In the genomic region with DNA sequence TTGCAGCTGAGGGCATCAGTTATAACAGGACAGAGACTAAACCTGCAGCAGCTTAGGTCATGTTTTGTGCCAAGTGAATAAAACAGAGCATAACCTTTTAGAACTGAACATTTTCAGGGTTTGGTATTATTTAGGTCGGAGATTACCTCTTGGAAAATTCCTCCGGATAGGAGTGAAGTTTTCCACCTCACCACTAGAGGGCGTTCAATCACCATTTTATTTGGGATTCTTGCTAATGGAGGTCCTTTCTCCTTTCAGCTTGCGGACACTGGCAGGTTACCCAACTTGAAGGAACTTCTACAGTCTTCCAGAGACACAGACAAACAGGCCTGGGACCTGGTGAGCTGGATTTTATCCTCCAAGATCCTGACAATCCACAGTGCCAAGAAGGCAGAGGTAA, we compare ENCODE assay signal across 9 mouse cellular contexts. TPM values are rescaled to one million over a fixed set of nuclear protein-coding genes. Genes with fewer than 3 reads are reported as not detected.
A peak's percentile ranks its signal among the peaks of the same experiment; 100 is the strongest.
DNase-seq lines count a peak whose midpoint lies in the region.
"Had no signal": no experiment of that assay in that cellular context is flagged by ENCODE, and none has a peak within 500 bp of the region (broad histone marks: within the 10 kb centered on the region; RNA-seq: fewer than 3 reads in every experiment).

No protein-coding gene starts in this region.

- peak; percentile 46 to 73 for DNase-seq in heart, postnatal 10 days
- no peak for DNase-seq in heart, adult 9 months (ENCODE audit: low spot score in 2 of 2)
- peak; percentile 57 for DNase-seq in ovary, postnatal 14 days (ENCODE audit: low spot score)
- DNase-seq in ovary, postnatal 36 days (ENCODE audit: low spot score), result no peak
- peak; percentile 29 for DNase-seq in c-Kit-positive CD71-positive TER-119-negative erythroid progenitor cells, embryonic 14.5 days (ENCODE audit: low read depth)
- peak; percentile 29 for DNase-seq in naive thymus-derived CD4-positive, alpha-beta T cell, adult 2 months (ENCODE audit: low read depth)
- no peak for DNase-seq in thymus, postnatal 10 days (ENCODE audit: low spot score in 2 of 2)
- no peak for DNase-seq in neural tube, embryonic 10.5 days (ENCODE audit: extremely low spot score, low spot score)

- intact Hi-C loops in heart, postnatal 10 days (cut with DNase I), result loop anchor here (2.0 to 5.0 kb wide), 2 partner anchors 57 to 207 kb away; no protein-coding TSS in a partner anchor

RNA-seq across cellular contexts. Expression of gene Parp16, which starts 30.6 kb away (rescaled TPM):
- total RNA-seq in heart, postnatal 10 days (2021), result 1 to 10 TPM; 5.1 to 5.9 TPM

RNA-seq across cellular contexts. Expression of gene Cilp, which starts 39.2 kb away (rescaled TPM):
- 1 to 10 TPM; 5.4 to 6.6 TPM for total RNA-seq in heart, postnatal 10 days (2021)
- total RNA-seq: neutrophil, adult 5-6 weeks had no signal

Comparison
In these comparisons a context has a peak if more than half of its experiments do, and no peak if none do; other contexts are left out.
1. DNase-seq: peak in heart, postnatal 10 days (2 of 2), ovary, postnatal 14 days (single experiment), c-Kit-positive CD71-positive TER-119-negative erythroid progenitor cells, embryonic 14.5 days (single experiment) and naive thymus-derived CD4-positive, alpha-beta T cell, adult 2 months (single experiment); none in heart, adult 9 months (0 of 2), ovary, postnatal 36 days (single experiment), thymus, postnatal 10 days (0 of 2) and neural tube, embryonic 10.5 days (single experiment).